Mouse (Mus musculus): ENCODE measurements around the gene Samd3.

The Samd3 gene

GRCm38 (mm10) chr10:26229488-26229887 is at the start of gene Samd3:
Gene Samd3 (plus strand): TSS chr10:26229707.
- DNase-seq (ENCODE audit: low read depth in 2 of 2, low spot score in 2 of 2) = no peak

DNA sequence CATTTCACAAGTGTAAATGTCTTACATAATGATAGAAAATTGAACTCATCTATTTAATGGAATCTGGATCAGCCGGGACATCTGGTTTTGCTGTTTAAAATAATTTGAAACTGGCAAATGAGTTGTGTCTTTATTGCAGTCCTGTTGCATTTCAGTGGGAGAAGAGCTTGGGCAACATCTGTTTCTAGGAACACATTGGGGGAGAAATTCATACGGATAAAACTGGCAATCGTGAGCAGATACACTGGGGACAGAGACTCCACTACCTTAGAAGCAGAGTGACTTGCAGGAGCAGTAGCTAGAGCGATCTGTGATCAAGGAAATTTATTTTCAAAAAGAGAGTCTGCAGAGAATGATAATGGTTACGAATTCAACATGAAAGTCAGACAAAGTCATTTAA is 44.2 kb upstream of the Samd3 start:
- no peak for DNase-seq (ENCODE audit: low read depth in 2 of 2, low spot score in 2 of 2)

DNA sequence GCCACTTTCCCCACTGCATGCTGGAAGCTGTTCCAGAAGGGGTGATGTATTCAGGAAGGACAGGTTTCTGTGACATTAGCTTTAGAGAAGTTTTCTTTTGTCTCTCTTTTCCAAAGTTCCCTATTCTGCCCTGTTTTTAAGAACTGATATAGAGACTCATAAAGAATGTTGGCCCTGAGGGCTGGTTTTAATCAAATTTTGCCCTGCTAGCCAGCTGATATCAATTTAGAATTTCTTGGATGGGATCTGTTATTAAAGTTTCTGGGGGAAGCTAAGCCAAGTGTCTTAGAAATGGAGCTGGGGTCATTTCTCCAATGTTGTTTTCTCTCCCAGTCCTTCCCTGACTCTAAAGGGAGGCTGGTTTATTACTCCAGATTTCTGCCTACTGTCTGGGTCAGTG is 38.7 kb upstream of the Samd3 start:
- no peak for DNase-seq (ENCODE audit: low read depth in 2 of 2, low spot score in 2 of 2)

DNA sequence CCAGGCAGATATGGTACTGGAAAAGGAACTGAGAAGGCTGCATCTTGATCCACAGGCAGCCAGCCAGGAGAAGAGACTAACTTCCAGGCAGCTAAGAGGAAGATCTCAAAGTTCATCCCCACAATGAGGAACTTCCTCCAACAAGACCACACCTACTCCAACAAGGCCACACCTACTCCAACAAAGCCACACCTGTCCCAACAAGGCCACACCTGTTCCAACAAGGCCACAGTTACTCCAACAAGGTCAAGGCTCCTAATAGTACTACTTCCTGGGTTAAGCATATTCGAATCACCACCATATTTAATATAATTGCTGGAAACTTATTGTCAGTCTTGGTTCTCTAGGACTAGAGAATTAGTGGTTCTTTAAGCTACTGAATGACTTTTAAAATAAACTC is 34.6 kb upstream of the Samd3 start:
- no peak for DNase-seq (ENCODE audit: low read depth in 2 of 2, low spot score in 2 of 2)

- no peak for DNase-seq (ENCODE audit: low read depth in 2 of 2, low spot score in 2 of 2)
Measured at GRCm38 (mm10) chr10:26202708-26203368, 26.7 kb upstream of the Samd3 start.

GRCm38 (mm10) chr10:26220729-26221128 is 8.8 kb upstream of the Samd3 start:
- DNase-seq (ENCODE audit: low read depth in 2 of 2, low spot score in 2 of 2) = no peak

DNA sequence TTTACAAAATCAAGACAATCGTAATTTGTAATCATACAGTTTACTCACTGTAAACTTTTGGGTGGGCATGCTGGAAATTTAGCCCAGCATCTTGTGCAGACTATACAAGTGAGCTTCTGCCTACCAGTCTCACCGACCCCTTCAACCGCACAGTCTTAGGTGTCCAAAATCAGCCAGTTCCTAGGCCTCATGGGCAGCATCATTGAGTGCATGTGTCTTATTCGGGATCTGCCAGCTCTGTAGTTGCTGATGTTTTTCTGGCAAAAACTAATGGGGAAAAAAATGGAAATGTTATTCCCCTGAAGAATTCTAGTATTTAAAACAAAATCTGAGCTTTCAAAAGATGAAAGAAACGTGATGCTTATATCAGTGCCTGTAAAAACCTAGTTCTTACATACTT is 3.3 kb upstream of the Samd3 start:
- DNase-seq (ENCODE audit: low read depth in 2 of 2, low spot score in 2 of 2) = no peak

DNA sequence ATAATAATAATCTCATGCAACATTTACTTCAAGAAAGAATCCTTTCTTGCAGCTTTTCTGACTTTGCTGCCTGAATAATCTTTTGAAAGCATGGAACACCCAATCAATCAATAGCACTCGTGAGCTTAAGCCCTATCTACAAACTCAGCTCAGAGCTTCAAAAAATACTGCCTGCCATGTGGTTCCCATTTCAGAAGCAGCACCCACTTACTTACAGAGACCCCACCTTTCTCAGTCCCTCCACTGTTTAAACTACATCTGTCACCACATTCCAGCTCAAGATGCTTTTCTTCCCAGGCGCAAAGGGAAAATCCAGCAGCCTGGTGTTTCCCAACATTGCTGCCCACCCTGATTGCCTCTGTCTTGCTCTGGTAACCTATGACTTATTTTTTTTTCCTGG is 2.8 kb upstream of the Samd3 start:
- DNase-seq (ENCODE audit: low read depth in 2 of 2, low spot score in 2 of 2) = no peak

DNA sequence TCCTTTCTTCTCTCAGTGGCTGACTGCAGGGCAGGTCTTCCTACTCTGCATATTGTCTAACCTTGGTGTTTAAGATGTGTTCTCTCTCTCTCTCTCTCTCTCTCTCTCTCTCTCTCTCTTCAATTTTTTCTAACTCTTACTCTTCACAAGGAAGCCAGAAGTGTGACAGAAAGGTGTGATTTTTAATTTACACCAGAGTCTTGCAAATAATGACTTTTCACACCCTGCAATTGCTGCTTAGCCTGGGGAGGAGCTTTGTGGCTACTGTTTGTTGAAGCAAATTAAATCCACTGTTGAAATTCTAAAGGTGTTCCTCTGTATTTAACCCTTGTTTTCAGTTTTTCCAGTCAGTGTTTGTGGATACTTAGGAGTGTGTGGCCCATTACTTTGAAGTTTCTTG is 1.3 kb upstream of the Samd3 start:
- no peak for DNase-seq (ENCODE audit: low read depth in 2 of 2, low spot score in 2 of 2)

DNA sequence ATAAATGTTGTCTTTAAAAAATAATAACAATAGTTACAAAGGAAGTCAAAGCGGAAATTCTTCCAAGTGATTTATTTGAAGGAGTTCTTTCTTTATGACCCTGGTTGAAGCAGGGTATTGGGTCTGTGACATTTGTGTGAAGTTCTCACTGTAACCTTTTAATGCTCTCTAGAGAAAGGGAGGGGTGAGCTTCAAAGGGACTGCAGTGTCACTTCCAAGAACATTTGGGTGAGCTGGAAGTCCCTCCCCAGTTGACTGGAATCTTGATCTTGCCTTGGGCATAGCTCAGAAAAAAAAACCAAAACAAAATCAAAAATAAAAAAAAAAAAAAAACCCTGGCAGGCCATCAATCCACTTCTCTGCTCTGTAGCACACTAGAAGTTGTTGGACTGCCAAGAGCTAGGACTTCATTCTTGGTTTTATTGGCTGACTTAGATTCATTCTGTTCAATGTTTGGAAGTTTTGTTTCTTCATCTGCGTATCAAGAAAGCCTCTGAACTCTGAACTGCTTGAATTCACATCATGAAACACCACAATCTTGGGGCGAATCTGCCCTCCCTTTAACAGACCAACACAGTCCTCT is 2.7 kb downstream of the Samd3 start:
- DNase-seq (ENCODE audit: low read depth in 2 of 2, low spot score in 2 of 2) = no peak

- no peak for DNase-seq (ENCODE audit: low read depth in 2 of 2, low spot score in 2 of 2)
Measured at GRCm38 (mm10) chr10:26238559-26238958, 9.1 kb downstream of the Samd3 start.

DNA sequence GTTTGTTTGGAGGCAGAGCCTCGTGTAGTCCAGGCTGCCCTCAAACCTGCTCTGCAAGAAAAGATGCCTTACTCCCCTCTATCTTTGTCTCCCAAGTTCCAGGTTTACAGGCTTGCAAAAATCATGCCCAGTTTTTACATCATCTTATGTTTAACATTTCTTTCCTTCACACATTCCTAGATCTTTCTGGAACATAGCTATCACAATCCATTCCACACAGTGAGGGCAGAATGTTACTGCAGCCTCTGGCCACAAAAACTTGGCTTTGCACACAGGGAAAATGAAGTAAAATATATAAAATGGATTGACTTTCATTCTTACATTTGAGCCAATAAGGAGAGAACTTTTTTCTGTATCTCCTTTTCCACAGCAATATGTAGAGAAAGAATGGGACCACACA is 9.6 kb downstream of the Samd3 start:
- no peak for DNase-seq (ENCODE audit: low read depth in 2 of 2, low spot score in 2 of 2)

DNA sequence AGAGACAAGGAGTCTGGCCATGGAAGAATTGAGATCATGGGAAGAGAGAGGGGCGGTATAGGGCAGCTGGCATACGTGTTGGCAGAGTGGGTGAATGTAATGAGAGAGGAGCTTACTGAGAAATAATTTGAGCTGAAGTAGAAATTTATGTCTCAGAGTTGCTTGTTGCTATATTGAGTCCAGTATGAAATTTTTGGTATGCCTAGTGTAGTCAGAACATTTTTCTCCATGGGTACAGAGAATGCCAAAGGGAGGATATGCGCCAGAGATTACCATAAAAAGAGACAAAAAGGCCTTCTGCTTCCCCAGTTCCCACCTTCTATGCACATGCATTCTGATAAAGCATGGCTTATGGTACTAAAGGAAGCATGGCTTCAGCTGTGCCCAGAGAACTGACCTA is 13.7 kb downstream of the Samd3 start:
- DNase-seq (ENCODE audit: low read depth in 2 of 2, low spot score in 2 of 2) = no peak

GRCm38 (mm10) chr10:26244466-26244865 is 15.0 kb downstream of the Samd3 start:
- no peak for DNase-seq (ENCODE audit: low read depth in 2 of 2, low spot score in 2 of 2)

GRCm38 (mm10) chr10:26249426-26250165 is 20.1 kb downstream of the Samd3 start:
- DNase-seq (ENCODE audit: low read depth in 2 of 2, low spot score in 2 of 2) = no peak

GRCm38 (mm10) chr10:26259908-26260307 is 30.4 kb downstream of the Samd3 start:
- DNase-seq (ENCODE audit: low read depth in 2 of 2, low spot score in 2 of 2) = no peak

GRCm38 (mm10) chr10:26263744-26264459 is 34.4 kb downstream of the Samd3 start:
- no peak for DNase-seq (ENCODE audit: low read depth in 2 of 2, low spot score in 2 of 2)

GRCm38 (mm10) chr10:26275414-26275813 is 45.9 kb downstream of the Samd3 start:
- no peak for DNase-seq (ENCODE audit: low read depth in 2 of 2, low spot score in 2 of 2)

DNA sequence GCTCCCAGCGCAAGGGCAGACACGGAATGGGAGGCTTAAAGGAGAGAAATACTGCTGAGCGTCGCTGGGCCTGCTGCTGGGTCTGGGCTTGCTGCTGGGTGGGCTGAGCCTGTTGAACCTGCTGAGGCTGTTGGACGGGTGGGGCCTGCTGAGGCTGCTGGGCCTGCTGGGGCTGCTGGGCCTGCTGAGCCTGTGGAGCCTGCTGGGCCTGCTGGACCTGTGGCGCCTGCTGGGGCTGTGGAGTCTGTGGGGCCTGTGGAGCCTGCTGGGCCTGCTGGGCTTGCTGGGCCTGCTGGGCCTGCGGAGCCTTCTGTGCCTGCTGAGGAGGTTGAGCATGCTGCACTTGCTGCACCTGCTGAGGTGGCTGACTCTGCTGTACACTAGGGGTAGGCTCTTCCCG is 50.5 kb downstream of the Samd3 start:
- no peak for DNase-seq (ENCODE audit: low read depth in 2 of 2, low spot score in 2 of 2)

DNA sequence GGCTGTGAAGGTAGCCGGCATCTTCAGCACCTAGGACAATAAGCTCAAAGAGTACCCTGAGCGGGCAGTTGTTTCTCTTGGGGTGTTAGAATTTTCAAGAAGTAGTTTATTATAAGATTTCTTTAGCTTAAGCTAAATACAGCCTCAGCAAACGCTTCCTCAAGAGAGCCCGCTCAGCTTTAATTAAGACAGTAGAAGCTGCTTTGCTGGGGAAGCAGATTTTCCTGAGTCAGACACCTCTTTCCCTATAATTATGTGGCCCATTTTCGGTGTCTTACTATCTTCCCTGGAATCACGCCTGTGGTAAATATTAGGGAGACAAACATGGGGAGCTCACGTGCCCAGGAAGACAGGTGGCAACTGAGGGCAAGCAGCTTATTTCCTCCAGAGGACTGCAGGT is 57.6 kb downstream of the Samd3 start:
- no peak for DNase-seq (ENCODE audit: low read depth in 2 of 2, low spot score in 2 of 2)

- no peak for DNase-seq (ENCODE audit: low read depth in 2 of 2, low spot score in 2 of 2)
Measured at GRCm38 (mm10) chr10:26297200-26297599, 67.7 kb downstream of the Samd3 start.

- no peak for DNase-seq (ENCODE audit: low read depth in 2 of 2, low spot score in 2 of 2)
Measured at GRCm38 (mm10) chr10:26297626-26298025, 68.1 kb downstream of the Samd3 start.

All from CD8-positive naive resting alpha-beta T cell, adult 2 months (primary cell).